ENCODE assay signal across 14 mouse cellular contexts in genomic region chr12:15761453-15762116, GRCm38 (mm10). TPM values are rescaled to one million over a fixed set of nuclear protein-coding genes. Genes with fewer than 3 reads are reported as not detected.
DNase-seq lines count a peak whose midpoint lies in the region; ATAC-seq and TF ChIP-seq lines count a peak whose summit lies in the region.
"Had no signal": no experiment of that assay in that cellular context is flagged by ENCODE, and none has a peak within 500 bp of the region (broad histone marks: within the 10 kb centered on the region; RNA-seq: fewer than 3 reads in every experiment).

No protein-coding gene starts in this region.

- TF ChIP-seq CTCF in forebrain, postnatal 0 days (IDR thresholded peaks at IDR 0.05; ENCODE audit: low read depth): no peak
- no peak for TF ChIP-seq CTCF in midbrain, postnatal 0 days (IDR thresholded peaks at IDR 0.05)

- H3K9me3 ChIP-seq in forebrain, postnatal 0 days (ENCODE audit: low read length): no peaks in the 10 kb centered on the region
- no peaks in the 10 kb centered on the region for H3K9me3 ChIP-seq in forebrain, embryonic 15.5 days
- H3K9me3 ChIP-seq in midbrain, postnatal 0 days (ENCODE audit: low read length): no peaks in the 10 kb centered on the region
- H3K9me3 ChIP-seq: liver, embryonic 15.5 days; neural tube, embryonic 12.5 days had no signal

- no peaks in the 10 kb centered on the region for H3K36me3 ChIP-seq in forebrain, postnatal 0 days (ENCODE audit: insufficient read depth)
- H3K36me3 ChIP-seq in forebrain, embryonic 15.5 days: no peaks in the 10 kb centered on the region
- H3K36me3 ChIP-seq in midbrain, postnatal 0 days (ENCODE audit: insufficient read depth, low read length): no peaks in the 10 kb centered on the region
- H3K36me3 ChIP-seq: G1E; liver, embryonic 15.5 days; neural tube, embryonic 12.5 days had no signal

- H3K4me1 ChIP-seq in forebrain, postnatal 0 days (ENCODE audit: insufficient read depth): peaks cover 4% of the 10 kb centered on the region; the same call in 1 of the 2 replicates
- H3K4me1 ChIP-seq in forebrain, embryonic 15.5 days: no peaks in the 10 kb centered on the region
- no peaks in the 10 kb centered on the region for H3K4me1 ChIP-seq in midbrain, postnatal 0 days (ENCODE audit: insufficient read depth, low read length)
- H3K4me1 ChIP-seq: liver, embryonic 15.5 days; neural tube, embryonic 12.5 days had no signal

- H3K27ac ChIP-seq in forebrain, postnatal 0 days (ENCODE audit: low read depth, low read length): no peak overlapping the region
- H3K27ac ChIP-seq in forebrain, embryonic 15.5 days (replicated peaks): no peak overlapping the region
- no peak overlapping the region for H3K27ac ChIP-seq in midbrain, postnatal 0 days (ENCODE audit: low read depth, low read length)
- H3K27ac ChIP-seq: liver, embryonic 15.5 days; neural tube, embryonic 12.5 days had no signal

- no peak overlapping the region for H3K4me2 ChIP-seq in forebrain, postnatal 0 days (ENCODE audit: low read depth)
- no peak overlapping the region for H3K4me2 ChIP-seq in forebrain, embryonic 15.5 days (replicated peaks)
- H3K4me2 ChIP-seq in midbrain, postnatal 0 days (ENCODE audit: low read depth, low read length, poor library complexity, severe bottlenecking): no peak overlapping the region
- H3K4me2 ChIP-seq: liver, embryonic 15.5 days; midbrain, embryonic 11.5 days; neural tube, embryonic 12.5 days had no signal

- no peaks in the 10 kb centered on the region for H3K27me3 ChIP-seq in forebrain, postnatal 0 days (ENCODE audit: insufficient read depth, low read length)
- no peaks in the 10 kb centered on the region for H3K27me3 ChIP-seq in forebrain, embryonic 15.5 days
- H3K27me3 ChIP-seq in midbrain, postnatal 0 days (ENCODE audit: insufficient read depth, low read length): no peaks in the 10 kb centered on the region
- H3K27me3 ChIP-seq: liver, embryonic 15.5 days; neural tube, embryonic 12.5 days had no signal

- H3K4me3 ChIP-seq in forebrain, postnatal 0 days (ENCODE audit: low read depth, low read length): no peak overlapping the region
- no peak overlapping the region for H3K4me3 ChIP-seq in forebrain, embryonic 15.5 days
- no peak overlapping the region for H3K4me3 ChIP-seq in midbrain, postnatal 0 days (ENCODE audit: low read depth, low read length)
- H3K4me3 ChIP-seq: liver, embryonic 15.5 days; neural tube, embryonic 12.5 days had no signal

- ATAC-seq in forebrain, postnatal 0 days: peak; percentile 55
- ATAC-seq in forebrain, embryonic 15.5 days (replicated peaks): no peak
- no peak for ATAC-seq in midbrain, postnatal 0 days (ENCODE audit: low FRiP score)
- ATAC-seq: activated CD4-positive, CD25-positive, alpha-beta regulatory T cell, adult 4 months had no signal

- no peak overlapping the region for H3K9ac ChIP-seq in forebrain, postnatal 0 days
- H3K9ac ChIP-seq in forebrain, embryonic 15.5 days (replicated peaks): no peak overlapping the region
- no peak overlapping the region for H3K9ac ChIP-seq in midbrain, postnatal 0 days (replicated peaks; ENCODE audit: low read length, poor library complexity, severe bottlenecking)
- H3K9ac ChIP-seq: liver, embryonic 15.5 days; neural tube, embryonic 12.5 days had no signal

- peak; percentile 50 for DNase-seq in forebrain, postnatal 0 days
- peak; percentile 90 to 91 for DNase-seq in frontal cortex, adult 2 months (ENCODE audit: extremely low spot score in 1 of 2, low spot score in 1 of 2)
- DNase-seq in layer of hippocampus, postnatal 25 days (ENCODE audit: extremely low spot score in 1 of 2, low spot score in 1 of 2): peak; percentile 43 to 63
- DNase-seq in lung, postnatal 36 days: peak; percentile 34
- DNase-seq in adrenal gland, postnatal 25 days: no peak
- no peak for DNase-seq in midbrain, postnatal 0 days (ENCODE audit: low spot score)
- no peak for DNase-seq in kidney, postnatal 36 days
- DNase-seq: kidney, postnatal 25 days had no signal

- 68% methylated on average over 8 of the region's 8 CpGs for WGBS in forebrain, postnatal 0 days
- WGBS in forebrain, embryonic 15.5 days: 88% methylated on average over 8 of the region's 8 CpGs
- 92% methylated on average over 8 of the region's 8 CpGs for WGBS in midbrain, postnatal 0 days

RNA-seq across cellular contexts. Expression of gene Trib2, which starts 55.1 kb away (rescaled TPM):
- total RNA-seq in forebrain, postnatal 0 days (2014; rRNA removed): 114 and 152 TPM in 2 replicates
- 59.0 and 82.3 TPM in 2 replicates for polyA plus RNA-seq in forebrain, postnatal 0 days (2015; fragmentation: Nextera tagmentation; extraction: Ambion mirVana)
- polyA plus RNA-seq in forebrain, embryonic 15.5 days (2015; fragmentation: Nextera tagmentation; extraction: Ambion mirVana): 96.2 and 105 TPM in 2 replicates
- 25.3 and 29.4 TPM in 2 replicates for polyA plus RNA-seq in frontal cortex, adult 2 months (2012; rRNA removed)
- total RNA-seq in layer of hippocampus, postnatal 25 days (2021): 10 to 100 TPM; 37.5 to 42.7 TPM
- 12.3 and 12.9 TPM in 2 replicates for total RNA-seq in adrenal gland, postnatal 25 days (2021)
- 185 and 189 TPM in 2 replicates for total RNA-seq in midbrain, postnatal 0 days (2014; rRNA removed)
- 110 and 112 TPM in 2 replicates for polyA plus RNA-seq in midbrain, postnatal 0 days (2015; fragmentation: Nextera tagmentation; extraction: Ambion mirVana)
- polyA plus RNA-seq: G1E had no signal

Comparison
In these comparisons a context has a peak if more than half of its experiments do, and no peak if none do; other contexts are left out.
1. DNase-seq: peak in forebrain, postnatal 0 days (single experiment), frontal cortex, adult 2 months (2 of 2), layer of hippocampus, postnatal 25 days (2 of 2) and lung, postnatal 36 days (single experiment); none in adrenal gland, postnatal 25 days (single experiment), midbrain, postnatal 0 days (single experiment) and kidney, postnatal 36 days (0 of 2).